Mouse (Mus musculus) frontal cortex, postnatal 14 days (tissue): ENCODE data around the gene 1700029I15Rik.

ENCODE experiments used
- DNase-seq, 2 experiments: peaks; one replicate each; pipeline ENCODE4 v3.0.0; 2022; ENCODE audit warnings: low spot score in 2 of 2

The 1700029I15Rik gene

GRCm38 (mm10) chr2:92381901-92382588 lies at the start of gene 1700029I15Rik:
Gene 1700029I15Rik (plus strand): TSS chr2:92382538.
- no peak for DNase-seq

- DNase-seq = no peak
These were observed 39.9 kb upstream of the 1700029I15Rik start for GRCm38 (mm10) chr2:92342418-92342817.

- DNase-seq = no peak
These were observed 35.1 kb upstream of the 1700029I15Rik start for GRCm38 (mm10) chr2:92347191-92347590.

GRCm38 (mm10) chr2:92349589-92350425 lies 32.5 kb upstream of the 1700029I15Rik start:
- no peak for DNase-seq

DNA sequence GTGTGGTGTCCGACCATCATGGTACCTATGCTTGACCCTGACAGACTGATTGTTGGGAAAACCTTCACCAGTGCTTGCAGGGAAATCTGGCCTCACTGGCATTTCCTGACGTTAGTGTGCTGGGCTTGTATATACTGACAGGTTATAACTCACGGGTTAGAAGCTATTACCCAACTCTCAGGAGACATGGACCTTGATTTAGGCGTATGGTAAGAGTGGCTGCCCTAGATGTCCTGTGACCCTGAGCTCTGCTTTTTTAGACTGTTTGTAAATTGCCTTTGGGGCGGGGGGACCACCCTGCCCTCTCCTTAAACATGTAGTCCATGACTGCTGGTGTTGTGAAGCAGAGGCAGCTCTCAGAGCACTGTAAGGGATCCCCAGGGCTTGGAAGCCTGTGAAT lies 31.7 kb upstream of the 1700029I15Rik start:
- DNase-seq = no peak

DNA sequence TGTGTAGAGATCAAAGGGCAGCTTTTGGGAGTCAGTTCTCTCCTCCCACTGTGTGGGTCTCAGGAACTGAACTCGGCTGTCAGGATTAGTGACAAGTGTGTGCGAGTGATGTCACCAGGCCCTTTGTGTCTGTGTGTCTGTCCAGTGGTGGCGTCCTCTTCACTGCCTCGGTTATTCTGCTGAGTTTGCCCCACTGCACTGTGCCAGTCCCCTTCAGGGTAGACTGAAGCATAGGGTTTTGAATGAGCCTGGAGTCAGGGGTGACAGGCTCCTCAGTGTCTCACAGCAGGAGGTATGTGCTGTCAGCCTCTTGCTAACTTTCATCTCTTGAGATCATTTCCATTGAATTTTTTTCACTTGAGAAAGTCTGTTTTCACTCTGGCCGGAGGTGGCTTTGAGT lies 28.9 kb upstream of the 1700029I15Rik start:
- DNase-seq = no peak

GRCm38 (mm10) chr2:92354224-92354623 lies 28.1 kb upstream of the 1700029I15Rik start:
- no peak for DNase-seq

- DNase-seq = no peak
These were observed 23.0 kb upstream of the 1700029I15Rik start for GRCm38 (mm10) chr2:92359301-92359700.

- no peak for DNase-seq
These were observed 22.0 kb upstream of the 1700029I15Rik start for GRCm38 (mm10) chr2:92360186-92360823.

DNA sequence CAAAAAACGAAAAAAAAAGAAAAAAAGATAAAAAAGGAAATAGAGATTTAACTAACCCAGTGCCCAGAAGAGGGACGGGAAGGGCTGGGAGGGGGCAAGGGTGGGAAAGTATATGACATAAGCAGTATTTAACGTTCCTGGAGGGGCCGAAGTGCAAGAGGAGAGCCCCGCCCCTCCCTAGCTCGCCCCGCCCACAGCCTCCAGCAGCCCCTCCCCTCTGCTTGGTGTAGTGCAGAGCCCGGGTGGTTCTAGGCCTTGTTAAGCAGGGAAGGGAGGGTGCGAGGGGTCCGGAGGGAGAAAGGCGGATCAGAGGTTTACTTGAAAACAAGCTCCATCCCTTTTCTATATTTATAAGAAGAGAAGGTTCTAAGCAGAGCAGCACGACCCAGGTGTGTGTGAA lies 21.4 kb upstream of the 1700029I15Rik start:
- DNase-seq = no peak

DNA sequence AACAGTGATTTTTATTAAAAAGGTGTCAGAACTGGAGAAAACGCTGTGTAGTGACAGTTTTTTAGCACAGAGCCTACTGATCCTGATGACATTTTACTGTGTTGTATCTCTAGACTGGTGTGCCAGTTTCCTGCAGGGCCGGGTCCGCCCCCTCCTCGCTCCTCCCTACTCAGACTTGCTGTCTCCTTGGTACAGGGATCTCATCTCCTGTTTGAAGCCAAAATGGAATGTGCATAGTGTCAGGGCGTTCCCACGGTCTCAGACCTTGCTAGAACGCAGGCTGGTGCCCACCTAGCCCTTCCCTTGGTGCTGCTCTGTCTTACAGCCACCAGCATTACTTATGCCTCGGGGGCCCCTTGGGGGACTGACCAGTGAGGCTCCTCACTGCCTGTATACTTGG lies 20.5 kb upstream of the 1700029I15Rik start:
- no peak for DNase-seq

DNA sequence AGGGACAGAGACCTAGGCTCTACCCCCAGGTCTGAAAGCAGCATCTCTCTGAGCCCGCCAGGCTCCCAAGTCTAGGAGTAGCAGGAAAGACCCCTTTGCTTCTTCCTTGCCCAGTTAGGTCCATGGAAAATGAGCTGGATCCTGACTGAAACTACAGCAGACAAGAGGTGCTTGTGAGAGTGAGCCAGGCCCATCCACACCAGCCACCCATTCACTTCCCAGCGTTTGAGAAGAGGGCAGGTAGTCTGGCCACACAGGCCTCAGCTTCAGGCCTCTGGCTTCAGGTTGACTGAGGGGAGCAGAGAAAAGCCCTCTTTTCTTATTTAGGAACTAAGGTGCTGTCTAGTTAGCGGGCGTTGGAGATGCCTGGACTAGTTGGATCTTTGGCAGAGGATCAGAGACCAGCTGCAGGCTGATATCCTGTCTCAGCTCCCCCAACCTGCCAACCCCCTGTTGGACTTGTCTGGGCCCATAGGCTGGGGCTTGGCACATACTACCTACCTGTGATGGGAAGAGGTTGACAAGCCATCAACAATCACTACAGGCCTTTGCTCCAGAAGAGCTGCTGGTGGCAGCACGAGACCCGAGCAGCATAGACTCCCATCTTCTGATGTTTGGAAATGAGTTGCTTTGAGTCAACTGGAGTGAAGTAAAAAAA lies 19.6 kb upstream of the 1700029I15Rik start:
- DNase-seq = no peak

DNA sequence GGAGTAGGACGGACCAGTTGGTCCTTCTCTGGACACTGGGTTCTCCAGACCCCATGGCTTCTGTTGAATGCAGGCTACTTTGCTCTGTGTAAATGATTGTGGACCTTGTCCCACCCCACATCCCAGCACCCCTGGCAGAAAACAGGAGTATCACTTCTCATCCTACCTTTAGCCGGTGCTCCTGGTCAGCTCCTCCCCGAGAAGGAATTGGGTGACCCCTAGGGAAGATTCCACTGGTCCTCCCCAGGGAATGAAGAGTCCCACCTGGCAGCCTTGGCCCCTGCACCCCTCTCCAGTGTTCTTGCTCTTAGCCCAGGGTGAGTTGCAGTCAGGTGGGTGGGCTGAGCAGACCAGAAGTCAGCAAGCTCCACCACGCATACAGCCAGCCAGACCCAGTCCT lies 18.3 kb upstream of the 1700029I15Rik start:
- no peak for DNase-seq

DNA sequence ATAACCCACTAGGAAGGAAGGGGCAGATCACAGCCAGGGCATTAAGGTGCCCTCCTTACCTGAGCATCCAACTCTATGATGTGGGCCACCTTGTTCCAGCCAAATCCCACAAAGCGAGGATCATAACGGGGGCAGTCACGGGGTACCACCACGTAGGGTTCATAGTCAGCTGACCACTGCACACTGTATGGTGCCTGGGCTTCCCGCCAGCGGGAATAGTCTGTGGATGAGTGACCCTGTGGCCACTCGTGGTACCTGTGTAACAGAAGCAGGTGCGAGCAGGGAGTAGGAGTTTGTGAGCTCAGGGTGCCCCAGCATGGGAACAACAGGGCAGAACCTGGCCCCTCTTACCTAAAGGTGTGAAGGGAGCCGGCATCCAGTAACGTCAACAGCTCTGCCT lies 16.8 kb upstream of the 1700029I15Rik start:
- no peak for DNase-seq

DNA sequence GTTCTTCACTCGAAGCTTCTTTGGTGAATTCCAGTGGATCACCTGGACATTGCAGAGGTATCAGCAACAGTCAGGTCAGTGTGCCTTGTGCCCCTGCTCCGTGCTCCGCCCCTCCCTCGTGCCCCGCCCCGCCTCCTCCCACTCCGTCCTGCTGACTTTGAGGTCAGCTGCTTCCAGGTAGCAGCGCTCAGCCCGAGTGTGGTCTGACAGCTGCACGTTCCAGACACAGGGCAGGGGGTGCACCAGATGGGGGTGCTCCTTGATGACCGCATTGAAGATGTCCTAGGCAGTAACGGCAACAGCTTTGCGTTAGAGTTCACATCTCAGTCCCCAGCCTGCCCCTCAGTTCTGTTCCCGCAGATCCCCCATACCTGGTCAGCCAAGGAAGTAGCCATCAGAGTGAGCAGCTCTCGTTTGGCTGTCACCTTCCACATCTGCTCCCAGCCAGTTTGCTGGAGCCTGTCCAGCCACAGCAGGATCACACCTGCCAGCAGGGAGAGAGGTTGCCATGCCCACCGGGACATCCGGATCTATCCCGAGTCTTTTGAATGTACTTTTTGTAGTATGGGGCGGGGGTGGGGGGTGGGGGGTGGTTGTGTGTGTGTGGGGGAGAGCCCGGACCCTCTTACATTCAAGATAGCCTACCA lies 14.8 kb upstream of the 1700029I15Rik start:
- no peak for DNase-seq

DNA sequence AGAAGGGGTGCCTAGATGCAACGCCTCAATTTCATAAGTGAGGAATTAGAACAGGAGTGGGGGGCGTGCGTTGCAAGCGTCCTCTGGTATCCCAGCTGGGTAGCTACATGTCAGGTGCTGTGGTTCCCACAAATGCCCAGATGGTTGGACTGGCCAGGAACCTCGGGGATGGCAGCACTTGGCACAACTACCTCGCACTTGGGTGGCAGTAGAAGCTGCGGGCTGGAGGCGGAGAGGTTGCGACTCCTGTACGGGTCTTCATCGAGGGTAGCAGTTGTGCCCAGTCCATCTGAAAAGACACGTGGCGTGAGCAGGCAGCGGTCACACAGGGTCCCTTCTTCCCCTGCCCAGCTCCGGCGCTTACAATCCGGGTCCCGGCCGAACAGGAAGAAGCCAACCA lies 12.0 kb upstream of the 1700029I15Rik start:
- DNase-seq = no peak

DNA sequence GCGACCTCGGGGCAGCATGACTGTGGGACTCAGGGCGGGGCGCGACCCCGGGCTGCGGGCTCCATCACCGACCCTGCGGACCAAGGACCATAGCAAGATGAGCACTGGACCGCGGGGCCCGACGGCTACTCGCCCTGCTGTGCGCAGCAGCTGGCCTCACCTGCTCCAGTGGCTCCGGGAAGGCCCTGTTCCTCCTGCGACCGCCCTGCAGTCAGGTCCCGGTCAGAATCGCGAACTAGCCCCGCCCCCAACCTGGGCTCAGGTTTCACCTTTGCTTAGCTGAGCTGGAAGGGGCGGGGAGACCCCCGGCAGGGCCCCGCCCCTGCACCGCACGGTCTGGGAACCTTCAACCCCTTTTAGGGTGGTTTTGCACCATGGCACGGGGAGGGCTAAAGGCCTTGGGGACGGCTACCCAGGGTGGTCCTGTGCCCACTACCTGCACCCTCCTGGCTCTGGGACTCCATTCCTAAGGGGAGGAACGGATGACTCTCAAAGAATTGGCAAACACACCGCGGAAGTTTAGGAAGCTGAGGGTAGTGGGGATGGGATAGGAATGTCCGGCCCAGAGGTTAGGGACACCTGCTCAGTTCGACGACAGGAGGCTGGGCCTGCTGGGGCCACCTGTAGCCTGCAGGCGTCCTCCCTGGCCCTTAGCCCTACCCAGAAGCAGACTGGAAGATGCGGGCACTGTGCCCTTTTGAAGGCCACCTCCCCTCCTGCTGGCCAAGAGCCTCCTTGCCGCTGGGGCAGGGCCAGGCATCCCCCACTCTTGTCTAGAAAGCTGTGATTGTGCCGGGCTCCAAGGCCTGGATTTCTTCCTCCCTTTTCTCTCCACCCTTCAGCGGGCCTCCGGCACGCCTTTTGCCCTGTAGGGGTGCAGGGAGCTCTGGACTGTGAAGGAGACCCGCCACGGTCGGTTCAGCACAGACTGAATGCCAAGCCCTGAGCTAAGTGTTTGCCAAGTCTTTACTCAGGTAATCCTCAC lies 11.2 kb upstream of the 1700029I15Rik start:
- no peak for DNase-seq

- DNase-seq = no peak
These were observed 10.2 kb upstream of the 1700029I15Rik start for GRCm38 (mm10) chr2:92371971-92372690.

DNA sequence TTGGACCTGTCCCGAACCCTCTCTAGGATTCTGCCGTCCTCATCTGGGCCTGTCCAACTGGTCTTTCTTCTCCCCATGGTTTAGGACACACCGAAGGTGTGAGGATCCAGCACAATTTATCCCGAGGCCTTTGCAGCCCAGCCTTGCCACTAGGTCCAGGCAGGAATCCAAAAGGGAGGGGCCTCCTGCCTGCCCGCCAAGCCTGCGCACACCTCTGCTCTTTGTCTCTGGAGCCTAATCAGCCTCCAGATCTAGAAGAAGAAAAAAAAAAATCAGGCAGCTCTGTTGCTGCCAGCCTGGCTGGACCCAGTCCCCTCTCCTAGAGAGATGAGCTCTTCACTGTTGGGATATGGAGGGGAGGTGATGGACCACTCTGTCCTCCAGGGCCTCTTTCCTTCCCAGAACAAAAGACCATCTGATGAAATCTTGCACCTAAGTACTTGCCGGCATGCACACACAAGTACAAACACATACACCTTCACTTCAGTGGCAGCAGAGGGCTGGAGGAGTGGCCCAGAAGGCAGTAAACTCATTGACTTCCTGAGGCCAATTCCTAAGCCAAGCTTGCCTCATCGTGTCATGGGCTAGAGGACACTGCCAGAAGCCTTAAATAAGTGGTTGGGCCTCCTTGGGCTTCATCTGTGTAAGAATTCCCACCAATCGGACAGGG lies 9.4 kb upstream of the 1700029I15Rik start:
- DNase-seq = no peak
